ENCODE assay signal across 27 mouse cellular contexts in the genomic region with DNA sequence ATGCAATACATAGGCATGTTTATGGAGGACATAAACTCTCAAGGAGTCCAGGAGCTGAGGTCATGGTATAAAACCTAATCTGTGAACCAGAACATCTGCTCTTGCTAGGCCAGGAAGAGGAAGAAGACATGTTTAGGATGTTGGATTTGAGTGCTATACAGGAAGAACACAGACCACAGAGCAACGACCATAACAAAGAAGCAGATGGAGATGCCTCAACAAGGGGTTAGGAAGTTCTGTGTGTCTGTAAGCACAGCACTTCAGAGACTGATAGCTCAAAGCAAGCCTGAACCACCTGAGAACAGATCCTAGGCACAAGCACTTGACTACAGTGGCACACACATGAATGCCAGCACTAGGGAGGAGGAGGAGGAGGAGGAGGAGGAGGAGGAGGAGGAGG. TPM values are rescaled to one million over a fixed set of nuclear protein-coding genes. Genes with fewer than 3 reads are reported as not detected.
A peak's percentile ranks its signal among the peaks of the same experiment; 100 is the strongest.
DNase-seq lines count a peak whose midpoint lies in the region; ATAC-seq and TF ChIP-seq lines count a peak whose summit lies in the region.
"Had no signal": no experiment of that assay in that cellular context is flagged by ENCODE, and none has a peak within 500 bp of the region (broad histone marks: within the 10 kb centered on the region; RNA-seq: fewer than 3 reads in every experiment).

No protein-coding gene starts in this region.

- H3K36me3 ChIP-seq in kidney, postnatal 0 days (ENCODE audit: insufficient read depth, low read length): no peaks in the 10 kb centered on the region
- H3K36me3 ChIP-seq in forebrain, embryonic 10.5 days (replicated peaks): no peaks in the 10 kb centered on the region
- H3K36me3 ChIP-seq: embryonic facial prominence, embryonic 15.5 days; forebrain, embryonic 15.5 days; liver, embryonic 13.5 days; midbrain, embryonic 13.5 days had no signal

- H3K4me1 ChIP-seq in kidney, postnatal 0 days (replicated peaks; ENCODE audit: insufficient read depth, low read length): no peaks in the 10 kb centered on the region
- 0 out of 2 replicates have a peak, but pooled peaks cover 2% of the 10 kb centered on the region for H3K4me1 ChIP-seq in forebrain, embryonic 10.5 days
- H3K4me1 ChIP-seq: embryonic facial prominence, embryonic 15.5 days; forebrain, embryonic 15.5 days; liver, embryonic 13.5 days; midbrain, embryonic 13.5 days had no signal

- no peak overlapping the region for H3K9ac ChIP-seq in kidney, postnatal 0 days (ENCODE audit: low read depth, low read length)
- H3K9ac ChIP-seq: embryonic facial prominence, embryonic 15.5 days; forebrain, embryonic 15.5 days; liver, embryonic 13.5 days; midbrain, embryonic 13.5 days had no signal

- no peak overlapping the region for H3K4me3 ChIP-seq in kidney, postnatal 0 days (replicated peaks; ENCODE audit: low read depth, low read length)
- H3K4me3 ChIP-seq in forebrain, embryonic 10.5 days: no peak overlapping the region
- H3K4me3 ChIP-seq: embryonic facial prominence, embryonic 15.5 days; forebrain, embryonic 15.5 days; heart, adult 2 months; left cerebral cortex, adult 2 months; liver, embryonic 13.5 days; megakaryocyte, embryonic 14.5 days; midbrain, embryonic 13.5 days had no signal

- DNase-seq in kidney, postnatal 0 days (ENCODE audit: low spot score): peak; percentile 33
- no peak for DNase-seq in kidney, adult 18-20 months
- peak; percentile 82 for DNase-seq in thymus, postnatal 0 days (ENCODE audit: low spot score)
- no peak for DNase-seq in forebrain, embryonic 10.5 days (ENCODE audit: extremely low spot score, low spot score)
- DNase-seq in urinary bladder, postnatal 4 days (ENCODE audit: low spot score in 2 of 2): no peak
- no peak for DNase-seq in adrenal gland, adult 8-10 months
- no peak for DNase-seq in adrenal gland, adult 18-20 months (ENCODE audit: low spot score in 2 of 2)
- DNase-seq: adrenal gland, adult 2 months; B cell, adult 2 months; cerebellum, adult 9-10 months; gastrocnemius, postnatal 10 days; heart, adult 2 months; heart, postnatal 36 days; kidney, postnatal 10 days; liver, embryonic 13.5 days; lung, adult 2 months; lung, postnatal 14 days; right cerebral cortex, postnatal 25 days; spleen, adult 18-20 months had no signal

- H3K4me2 ChIP-seq in kidney, postnatal 0 days (ENCODE audit: low read length): no peak overlapping the region
- H3K4me2 ChIP-seq: embryonic facial prominence, embryonic 15.5 days; forebrain, embryonic 15.5 days; liver, embryonic 13.5 days; midbrain, embryonic 13.5 days had no signal

- H3K9me3 ChIP-seq in kidney, postnatal 0 days (replicated peaks; ENCODE audit: low read length): no peaks in the 10 kb centered on the region
- H3K9me3 ChIP-seq in forebrain, embryonic 10.5 days: no peaks in the 10 kb centered on the region
- H3K9me3 ChIP-seq: embryonic facial prominence, embryonic 15.5 days; forebrain, embryonic 15.5 days; liver, embryonic 13.5 days; megakaryocyte, embryonic 14.5 days; midbrain, embryonic 13.5 days had no signal

- no peaks in the 10 kb centered on the region for H3K27me3 ChIP-seq in kidney, postnatal 0 days (ENCODE audit: insufficient read depth, low read length)
- H3K27me3 ChIP-seq in forebrain, embryonic 10.5 days (ENCODE audit: poor library complexity, severe bottlenecking): no peaks in the 10 kb centered on the region
- H3K27me3 ChIP-seq: embryonic facial prominence, embryonic 15.5 days; forebrain, embryonic 15.5 days; liver, embryonic 13.5 days; megakaryocyte, embryonic 14.5 days; midbrain, embryonic 13.5 days had no signal

- no peak for TF ChIP-seq CTCF in kidney, postnatal 0 days (IDR thresholded peaks at IDR 0.05; ENCODE audit: low read depth)

- no peak overlapping the region for H3K27ac ChIP-seq in kidney, postnatal 0 days
- H3K27ac ChIP-seq in forebrain, embryonic 10.5 days: no peak overlapping the region
- H3K27ac ChIP-seq: embryonic facial prominence, embryonic 15.5 days; forebrain, embryonic 15.5 days; heart, adult 2 months; left cerebral cortex, adult 2 months; liver, embryonic 13.5 days; midbrain, embryonic 13.5 days had no signal

- 15% methylated on average over 1 of the region's 1 CpGs for WGBS in kidney, postnatal 0 days
- WGBS in forebrain, embryonic 10.5 days: 84% methylated on average over 1 of the region's 1 CpGs

- no peak for ATAC-seq in kidney, postnatal 0 days (replicated peaks; ENCODE audit: low FRiP score, low read depth)
- ATAC-seq in common myeloid progenitor, adult 5-6 weeks (replicated peaks; ENCODE audit: low read depth, poor library complexity, severe bottlenecking): peak; percentile 94
- ATAC-seq: forebrain, embryonic 15.5 days; hindbrain, embryonic 16.5 days; intestine, embryonic 16.5 days; midbrain, embryonic 13.5 days had no signal

RNA-seq across cellular contexts. Expression of a gene that starts 52.9 kb away (rescaled TPM):
- 41.9 and 46.5 TPM in 2 replicates for polyA plus RNA-seq in kidney, postnatal 0 days (2015; fragmentation: Nextera tagmentation; extraction: Ambion mirVana)
- total RNA-seq in common myeloid progenitor, adult 5-6 weeks (2017): 45.5 and 48.5 TPM in 2 replicates
- polyA plus RNA-seq in thymus, postnatal 0 days (2015; fragmentation: Nextera tagmentation; extraction: Ambion mirVana): 48.3 and 56.4 TPM in 2 replicates
- 51.8 and 58.1 TPM in 2 replicates for polyA plus RNA-seq in forebrain, embryonic 10.5 days (2016; fragmentation: Nextera tagmentation; extraction: Ambion mirVana)
- total RNA-seq in adrenal gland, adult 8-10 months (2022): 10 to 100 TPM; 59.9 to 75.7 (median 66.8) TPM
- total RNA-seq in adrenal gland, adult 18-20 months (2021): 10 to 100 TPM; 41.3 to 45.4 TPM

Comparison
In these comparisons a context has a peak if more than half of its experiments do, and no peak if none do; other contexts are left out.
1. DNase-seq: peak in kidney, postnatal 0 days (single experiment) and thymus, postnatal 0 days (single experiment); none in kidney, adult 18-20 months (single experiment), forebrain, embryonic 10.5 days (single experiment), urinary bladder, postnatal 4 days (0 of 2), adrenal gland, adult 8-10 months (single experiment) and adrenal gland, adult 18-20 months (0 of 2).